Mouse (Mus musculus) adrenal gland, postnatal 0 days (tissue): ENCODE data around the gene Tbpl2. TPM values are rescaled to one million over a fixed set of nuclear protein-coding genes. Genes with fewer than 3 reads are reported as not detected.

Source experiments
- polyA plus RNA-seq: library from polyadenylated mRNA; unstranded; fragments of >200 nt; fragmentation: Nextera tagmentation; extraction: Ambion mirVana; gene quantifications from 2 replicates; pipeline ENCODE4 v1.2.1, GENCODE M21; 2015

Tbpl2 gene
- not detected in 2 replicates for polyA plus RNA-seq

DNA sequence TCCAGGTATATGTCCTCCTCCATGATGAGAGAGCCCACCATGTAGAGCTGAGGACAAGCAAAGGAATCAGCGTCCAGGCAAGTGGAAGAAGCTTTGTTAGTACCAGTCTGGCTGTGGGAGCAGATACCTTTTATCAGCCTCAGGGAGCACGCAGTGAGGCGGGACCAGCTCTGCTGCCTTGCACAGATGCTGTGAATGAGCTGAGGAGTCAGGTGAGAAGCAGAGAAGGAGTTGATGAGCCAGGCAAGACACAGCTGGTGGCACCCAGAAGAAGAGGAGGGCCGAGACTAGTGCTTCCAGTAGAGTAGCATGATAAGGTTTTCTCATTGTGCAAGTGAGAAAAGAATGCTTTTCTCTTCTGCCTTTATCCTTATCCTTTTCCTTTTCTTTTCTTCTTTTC is at the start of gene Tbpl2:
Gene Tbpl2, minus strand, starts transcription at position 101 of the 400 bp plus-strand sequence.

DNA sequence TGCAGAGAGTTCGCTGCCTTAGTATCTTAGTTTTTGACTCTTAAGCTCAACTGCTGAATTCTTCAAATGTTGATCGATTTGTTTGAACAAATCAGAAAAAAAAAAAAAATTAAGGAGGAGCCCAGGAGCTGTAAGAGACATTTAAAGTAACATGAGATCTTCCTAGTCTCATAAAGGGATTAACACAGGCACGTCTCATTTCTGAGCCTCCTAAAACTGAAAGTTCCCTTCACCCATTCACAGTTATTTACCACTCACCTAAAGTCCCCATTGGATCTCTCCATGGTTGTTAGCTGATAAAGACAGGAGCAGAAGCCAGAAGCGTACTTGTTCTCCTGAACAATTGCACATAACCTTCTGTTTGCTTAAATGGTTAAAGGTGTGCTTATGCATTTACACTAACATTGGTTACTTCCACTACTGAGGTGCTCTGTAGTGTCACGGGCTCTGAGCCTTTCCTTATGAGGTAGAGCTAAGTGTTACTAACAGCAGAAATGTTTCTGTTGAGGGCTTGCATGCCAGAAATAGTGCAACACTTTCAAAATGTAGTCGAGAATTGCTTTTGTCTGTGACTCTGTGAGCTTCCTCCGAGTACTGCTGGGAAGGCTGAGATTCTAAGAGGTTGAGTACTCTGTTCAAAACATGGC is 46.9 kb downstream of the Tbpl2 start, which contains the start of gene Hnmt:
Gene Hnmt, minus strand, starts transcription at position 51 of the 647 bp plus-strand sequence.

Other genes starting within 250 kb of the Tbpl2 start
- 10.1 and 13.9 TPM in 2 replicates for gene Hnmt, start 47.2 kb downstream of the Tbpl2 start, polyA plus RNA-seq
- not detected in 2 replicates for gene Il1f8, start 56.6 kb upstream of the Tbpl2 start, polyA plus RNA-seq
- gene Il1f9, start 89.9 kb upstream of the Tbpl2 start, polyA plus RNA-seq, result 0.15 and 0.19 TPM in 2 replicates
- 0.58 TPM in 1 of 2 replicates, not detected in the other for gene Il1f6, start 118.8 kb upstream of the Tbpl2 start, polyA plus RNA-seq
- gene Il1f5, start 180.4 kb upstream of the Tbpl2 start, polyA plus RNA-seq, result 0.39 TPM in 1 of 2 replicates, not detected in the other
- not detected in 2 replicates for gene Il1f10, start 194.6 kb upstream of the Tbpl2 start, polyA plus RNA-seq
- gene Il1rn, start 240.3 kb upstream of the Tbpl2 start, polyA plus RNA-seq, result 0.62 and 1.1 TPM in 2 replicates